Mouse (Mus musculus): ENCODE results near the gene Rpl36al. TPM values are rescaled to one million over a fixed set of nuclear protein-coding genes. Genes with fewer than 3 reads are reported as not detected.

Rpl36al gene
- polyA plus RNA-seq, 1 experiment from 2014 or later, result 542 TPM

DNA sequence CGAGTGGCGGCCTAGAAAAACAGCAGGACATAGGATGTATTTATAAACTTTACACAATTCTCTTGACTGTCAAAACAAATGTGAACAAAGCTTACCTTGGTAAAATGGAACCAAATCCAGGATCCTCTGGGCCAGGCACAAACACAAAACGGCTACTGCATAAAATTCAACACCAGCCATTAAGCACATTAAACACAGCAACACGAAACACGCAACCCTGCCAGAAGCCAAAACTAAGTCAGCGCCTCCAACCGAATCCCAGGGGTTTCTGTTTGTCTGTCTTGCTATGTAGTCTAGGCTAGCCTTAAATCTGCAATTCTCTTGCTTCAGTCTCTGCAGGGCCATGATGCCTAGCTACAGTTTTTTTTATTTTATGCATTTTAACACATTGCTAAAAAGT is 24.0 kb upstream of the Rpl36al start:
- 92% methylated on average over 7 of the region's 7 CpGs for WGBS
- H3K36me3 ChIP-seq, result peaks cover 89% of the 10 kb centered on the region
- H3K27ac ChIP-seq (replicated peaks), result no peak overlapping the region
- peaks cover 5% of the 10 kb centered on the region; the same call in 1 of the 2 replicates for H3K4me1 ChIP-seq
- DNase-seq (ENCODE audit: low spot score), result no peak
- no peak overlapping the region for H3K4me3 ChIP-seq
- H3K27me3 ChIP-seq (ENCODE audit: low read depth, poor library complexity, severe bottlenecking), result no peaks in the 10 kb centered on the region
- H3K9me3 ChIP-seq (replicated peaks), result no peaks in the 10 kb centered on the region

DNA sequence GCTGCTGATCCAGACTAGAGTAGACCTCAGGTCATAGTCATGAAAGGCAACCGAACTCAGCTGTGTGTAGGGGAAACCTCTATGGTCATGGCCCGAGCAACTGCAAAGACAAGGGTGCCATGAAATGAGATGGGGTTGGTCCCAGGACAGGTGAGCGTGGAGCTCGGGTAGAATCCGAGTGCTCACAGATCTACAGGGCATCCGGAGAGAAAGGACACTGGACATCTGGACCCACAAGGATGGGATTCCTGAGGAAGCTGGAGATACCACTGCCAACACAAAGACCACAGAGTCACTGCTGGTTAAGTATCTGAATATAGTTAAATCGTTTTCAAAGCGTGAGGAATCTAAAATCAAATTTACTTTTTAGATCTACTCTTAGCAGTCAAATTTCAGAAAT is 23.5 kb upstream of the Rpl36al start:
- H3K36me3 ChIP-seq, result peaks cover 89% of the 10 kb centered on the region
- H3K27me3 ChIP-seq (ENCODE audit: low read depth, poor library complexity, severe bottlenecking), result no peaks in the 10 kb centered on the region
- peaks cover 5% of the 10 kb centered on the region; the same call in 1 of the 2 replicates for H3K4me1 ChIP-seq
- no peak for DNase-seq (ENCODE audit: low spot score)
- no peak overlapping the region for H3K27ac ChIP-seq (replicated peaks)
- no peak overlapping the region for H3K4me3 ChIP-seq
- no peaks in the 10 kb centered on the region for H3K9me3 ChIP-seq (replicated peaks)
- WGBS, result 94% methylated on average over 8 of the region's 8 CpGs

DNA sequence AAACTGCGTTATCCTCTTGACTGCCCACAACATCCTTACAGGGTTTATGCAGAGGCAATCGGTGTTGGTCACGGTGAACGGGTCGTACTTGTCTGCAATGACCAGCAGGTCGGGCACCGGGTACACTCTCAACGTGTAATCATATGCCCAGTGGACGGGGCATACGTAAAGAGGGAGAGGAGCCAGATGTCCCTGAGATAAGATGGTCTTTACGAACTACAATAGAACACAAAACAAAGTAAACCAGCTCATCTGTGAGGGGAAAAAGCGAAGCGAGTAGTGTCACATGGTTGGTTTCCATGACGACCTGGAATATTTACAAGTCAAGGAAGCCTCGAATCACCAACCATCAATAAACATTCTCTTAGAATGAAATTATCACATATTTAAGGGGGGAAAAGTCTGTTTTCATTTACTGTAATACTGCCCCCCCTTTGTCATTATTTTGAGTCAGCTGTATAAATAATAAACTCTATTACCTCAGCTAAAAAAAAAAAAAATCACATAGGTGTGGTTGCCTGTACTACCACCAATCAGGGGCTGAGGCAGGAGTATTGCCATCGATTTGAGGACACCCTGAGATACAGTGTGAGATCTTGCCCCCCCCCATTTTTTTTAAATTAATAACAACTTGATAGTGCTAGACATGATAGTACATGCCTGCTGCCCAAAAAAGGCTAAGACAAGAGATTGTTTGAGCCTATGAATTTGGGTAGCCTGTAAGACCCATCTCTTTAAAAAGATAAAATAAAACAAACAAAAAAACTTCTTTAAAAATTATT is 20.4 kb upstream of the Rpl36al start, which contains the start of gene Gm49384:
Gene Gm49384 (minus strand): TSS at position 216 of the 782 bp plus-strand sequence.
- Histone ChIP-seq H3K27ac (replicated peaks) (no peak within 1 kb of the TSS), H3K4me3 (no peak within 1 kb of the TSS), H3K4me1 (peaks cover 5% of the 10 kb centered on the region; the same call in 1 of the 2 replicates), H3K36me3 (peaks cover 88% of the 10 kb centered on the region), H3K27me3 (ENCODE audit: low read depth, poor library complexity, severe bottlenecking) (no peaks in the 10 kb centered on the region), H3K9me3 (replicated peaks) (no peaks in the 10 kb centered on the region)
- DNase-seq (ENCODE audit: low spot score), result no peak
- 81% methylated on average over 16 of the region's 16 CpGs for WGBS

DNA sequence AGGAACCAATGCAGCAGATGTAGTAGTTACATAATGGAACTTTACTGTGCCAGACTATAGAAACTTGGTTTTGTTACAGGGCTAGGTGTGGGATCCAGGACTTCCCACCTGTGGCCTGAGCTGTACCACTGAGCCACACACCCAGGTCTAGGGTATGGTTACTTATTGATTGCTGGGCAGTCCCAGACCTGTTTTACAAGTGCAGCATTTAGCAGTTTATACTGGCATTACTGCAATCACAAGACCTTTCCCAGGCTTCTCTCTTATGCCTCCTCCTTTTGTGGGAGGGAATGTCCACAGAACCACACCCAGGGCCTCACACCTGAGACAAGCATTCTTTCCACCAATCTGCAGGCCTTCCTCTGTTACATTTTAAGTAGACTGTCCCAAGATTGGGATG is 15.1 kb upstream of the Rpl36al start:
- DNase-seq (ENCODE audit: low spot score), result no peak
- Histone ChIP-seq H3K27ac (replicated peaks) (no peak overlapping the region), H3K4me3 (peak overlapping the region; percentile 96), H3K36me3 (peaks cover 53% of the 10 kb centered on the region), H3K27me3 (ENCODE audit: low read depth, poor library complexity, severe bottlenecking) (no peaks in the 10 kb centered on the region), H3K4me1 (peaks cover 33% of the 10 kb centered on the region), H3K9me3 (replicated peaks) (no peaks in the 10 kb centered on the region)

DNA sequence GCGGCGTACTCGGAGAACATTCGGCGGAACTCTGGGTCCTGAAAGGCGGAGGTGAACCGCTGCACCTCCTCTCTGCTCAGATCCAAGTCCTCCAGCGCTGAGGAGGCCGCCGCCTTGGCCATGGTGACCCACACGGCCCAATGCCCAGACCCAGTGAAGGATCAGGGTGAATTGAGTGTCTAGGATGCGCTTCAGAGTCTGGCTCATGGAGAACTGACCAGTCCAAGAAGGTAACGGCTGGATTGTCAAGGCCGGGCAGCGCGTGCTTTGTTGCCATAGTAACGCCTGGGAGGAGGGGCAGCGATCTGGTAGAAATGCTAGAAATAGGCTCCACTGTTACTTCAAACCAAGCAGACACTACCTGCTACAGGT is 14.3 kb upstream of the Rpl36al start, which contains the start of gene Dnaaf2:
Gene Dnaaf2 (minus strand): TSS at position 266 of the 372 bp plus-strand sequence.
- WGBS, result under 1% methylated on average over 18 of the region's 18 CpGs
- Histone ChIP-seq H3K4me3 (peak within 1 kb of the TSS; percentile 96), H3K27me3 (ENCODE audit: low read depth, poor library complexity, severe bottlenecking) (no peaks in the 10 kb centered on the region), H3K9me3 (replicated peaks) (no peaks in the 10 kb centered on the region), H3K36me3 (peaks cover 50% of the 10 kb centered on the region), H3K4me1 (peaks cover 31% of the 10 kb centered on the region), H3K27ac (replicated peaks) (peak within 1 kb of the TSS; percentile 92)
- peak; percentile 83 for DNase-seq (ENCODE audit: low spot score)

DNA sequence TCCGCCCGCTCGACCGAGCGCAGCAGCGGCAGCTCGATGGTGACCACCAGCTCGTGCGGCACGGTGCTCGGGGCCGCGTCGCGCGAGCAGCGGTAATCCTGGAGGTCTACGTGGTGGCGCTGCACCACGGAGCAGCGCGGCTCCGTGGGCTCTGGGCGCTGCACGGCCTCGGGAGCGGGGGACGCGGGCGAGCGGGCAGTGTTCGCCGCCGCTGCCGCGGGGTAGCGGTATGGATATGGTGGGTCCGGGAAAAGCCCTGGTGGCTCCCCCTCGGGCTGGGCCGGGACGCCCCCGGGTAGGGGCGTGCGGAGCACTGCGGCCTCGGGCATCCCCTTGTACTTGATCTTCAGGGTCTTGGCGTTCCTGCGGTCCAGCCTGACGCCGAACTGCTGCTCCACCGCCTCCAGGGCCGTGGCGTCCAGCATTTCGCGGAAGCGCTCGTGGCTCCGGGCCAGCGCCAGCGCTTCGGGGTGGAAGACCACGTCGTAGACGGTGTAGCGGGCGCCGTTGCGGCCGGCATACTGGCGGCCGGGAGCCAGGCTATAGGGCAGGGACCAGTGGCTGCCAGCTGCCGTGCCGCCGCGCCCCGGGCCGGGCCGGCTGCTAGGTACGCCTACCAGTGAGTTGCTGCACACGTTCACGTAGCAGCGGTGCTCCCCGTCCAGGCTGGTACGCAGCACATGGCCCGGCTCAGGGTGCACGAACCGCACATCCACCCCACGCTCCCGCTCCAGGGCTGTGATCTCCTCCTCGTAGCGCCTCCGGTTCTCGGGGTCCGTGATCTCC is 13.7 kb upstream of the Rpl36al start:
- Histone ChIP-seq H3K27ac (replicated peaks) (peak overlapping the region; percentile 92), H3K27me3 (ENCODE audit: low read depth, poor library complexity, severe bottlenecking) (no peaks in the 10 kb centered on the region), H3K4me1 (peaks cover 31% of the 10 kb centered on the region), H3K9me3 (replicated peaks) (no peaks in the 10 kb centered on the region), H3K4me3 (peak overlapping the region; percentile 96), H3K36me3 (peaks cover 50% of the 10 kb centered on the region)
- DNase-seq (ENCODE audit: low spot score), result peak; percentile 69
- WGBS, result under 1% methylated on average over 94 of the region's 94 CpGs

DNA sequence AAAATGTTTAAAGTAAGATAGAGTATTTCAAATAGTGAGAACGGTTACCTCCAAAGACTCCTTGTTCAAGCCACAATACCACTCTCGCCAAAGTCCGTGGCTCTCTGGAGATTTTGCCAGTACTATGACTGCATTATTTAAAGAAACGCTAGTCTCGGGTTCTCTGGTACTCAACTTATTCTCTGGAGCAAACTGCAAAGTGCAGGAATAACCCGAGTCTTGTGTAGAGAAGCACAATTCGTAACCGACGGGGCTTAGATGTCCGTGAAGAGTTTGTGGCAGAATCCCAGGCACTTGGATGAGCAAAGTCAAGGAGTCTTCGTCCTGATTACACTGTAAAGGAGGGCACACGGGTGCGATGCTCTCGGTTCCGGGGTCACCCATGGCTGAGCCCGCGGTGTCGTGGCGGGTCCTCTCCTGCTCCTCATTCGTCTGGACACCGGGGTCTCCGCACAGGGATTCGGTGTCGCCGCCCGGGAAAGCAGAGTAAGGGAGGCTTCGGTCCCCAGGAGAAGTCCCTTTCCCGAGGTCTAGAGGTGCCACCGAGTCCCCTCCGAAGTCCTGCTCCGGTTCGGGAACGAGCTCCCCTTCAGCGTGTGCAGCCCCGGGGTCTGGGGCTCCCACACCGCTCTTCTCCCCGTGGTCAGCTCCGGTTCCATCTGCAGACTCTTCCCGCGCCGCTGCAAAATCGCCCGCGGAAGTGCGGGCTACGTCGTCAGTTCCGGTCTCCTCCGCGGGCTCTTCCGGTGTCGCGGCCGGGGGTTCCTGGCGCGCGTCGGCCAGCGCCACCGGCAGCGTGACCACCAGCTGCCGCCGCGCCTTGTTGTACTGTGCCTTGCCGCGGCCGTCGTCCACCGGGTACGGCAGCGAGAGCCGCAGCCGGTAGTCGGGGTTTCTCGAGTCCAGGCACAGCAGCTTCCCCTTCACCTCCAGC is 12.8 kb upstream of the Rpl36al start, which contains the start of gene Gm49383:
Gene Gm49383 (minus strand): TSS at position 661 of the 934 bp plus-strand sequence.
- peak within 1 kb of the TSS; percentile 92 for H3K27ac ChIP-seq (replicated peaks)
- under 1% methylated on average over 75 of the region's 75 CpGs for WGBS
- H3K27me3 ChIP-seq (ENCODE audit: low read depth, poor library complexity, severe bottlenecking), result no peaks in the 10 kb centered on the region
- H3K4me1 ChIP-seq, result peaks cover 31% of the 10 kb centered on the region
- DNase-seq (ENCODE audit: low spot score), result peak; percentile 80
- H3K4me3 ChIP-seq, result peak within 1 kb of the TSS; percentile 96
- no peaks in the 10 kb centered on the region for H3K9me3 ChIP-seq (replicated peaks)
- H3K36me3 ChIP-seq, result peaks cover 50% of the 10 kb centered on the region

DNA sequence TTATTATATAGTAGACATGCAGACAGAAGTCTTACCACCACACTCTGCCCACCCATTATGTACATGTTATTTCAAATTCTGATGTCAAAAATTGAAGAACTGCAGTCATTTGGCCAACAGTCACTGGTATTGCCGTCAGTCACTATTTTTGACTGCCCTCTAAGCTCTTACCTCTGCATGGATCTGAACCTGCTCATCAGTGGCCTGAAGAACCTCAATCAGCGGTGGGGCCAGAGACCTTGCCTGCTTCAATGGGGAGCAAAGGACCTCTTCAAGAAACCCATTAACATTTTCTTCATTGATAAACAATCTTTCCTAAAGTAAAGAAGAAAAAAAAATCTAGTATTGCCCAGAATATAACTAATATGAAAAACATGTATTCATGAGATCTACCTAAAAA is 8.8 kb upstream of the Rpl36al start:
- Histone ChIP-seq H3K27me3 (ENCODE audit: low read depth, poor library complexity, severe bottlenecking) (no peaks in the 10 kb centered on the region), H3K4me1 (peaks cover 16% of the 10 kb centered on the region), H3K4me3 (no peak overlapping the region), H3K27ac (replicated peaks) (no peak overlapping the region), H3K9me3 (replicated peaks) (no peaks in the 10 kb centered on the region; the same call in 1 of the 2 replicates), H3K36me3 (peaks cover 60% of the 10 kb centered on the region)
- no peak for DNase-seq (ENCODE audit: low spot score)
- 93% methylated on average over 2 of the region's 2 CpGs for WGBS

DNA sequence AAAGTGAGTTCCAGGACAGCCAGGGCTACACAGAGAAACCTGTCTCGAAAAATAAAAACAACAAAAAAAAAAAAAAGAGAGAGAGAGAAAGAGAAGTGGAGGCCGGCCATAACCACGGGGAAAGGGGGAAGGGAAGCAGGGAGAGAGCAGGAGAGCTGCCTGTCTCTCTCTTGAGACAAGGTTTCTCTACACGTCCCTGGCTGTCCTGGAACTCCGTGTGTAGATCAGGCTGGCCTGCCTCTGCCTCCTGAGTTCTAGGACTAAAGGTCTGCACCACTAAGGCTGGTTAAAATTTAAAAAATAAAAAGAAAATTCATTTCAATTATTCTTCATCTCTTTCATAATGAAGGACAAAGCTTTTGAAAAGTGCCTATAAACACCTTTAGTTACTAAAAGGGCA is 7.5 kb upstream of the Rpl36al start:
- no peaks in the 10 kb centered on the region; the same call in 1 of the 2 replicates for H3K9me3 ChIP-seq (replicated peaks)
- no peak for DNase-seq (ENCODE audit: low spot score)
- H3K27ac ChIP-seq (replicated peaks), result no peak overlapping the region
- H3K36me3 ChIP-seq, result peaks cover 66% of the 10 kb centered on the region
- peaks cover 23% of the 10 kb centered on the region for H3K4me1 ChIP-seq
- 88% methylated on average over 5 of the region's 5 CpGs for WGBS
- H3K27me3 ChIP-seq (ENCODE audit: low read depth, poor library complexity, severe bottlenecking), result no peaks in the 10 kb centered on the region
- no peak overlapping the region for H3K4me3 ChIP-seq

DNA sequence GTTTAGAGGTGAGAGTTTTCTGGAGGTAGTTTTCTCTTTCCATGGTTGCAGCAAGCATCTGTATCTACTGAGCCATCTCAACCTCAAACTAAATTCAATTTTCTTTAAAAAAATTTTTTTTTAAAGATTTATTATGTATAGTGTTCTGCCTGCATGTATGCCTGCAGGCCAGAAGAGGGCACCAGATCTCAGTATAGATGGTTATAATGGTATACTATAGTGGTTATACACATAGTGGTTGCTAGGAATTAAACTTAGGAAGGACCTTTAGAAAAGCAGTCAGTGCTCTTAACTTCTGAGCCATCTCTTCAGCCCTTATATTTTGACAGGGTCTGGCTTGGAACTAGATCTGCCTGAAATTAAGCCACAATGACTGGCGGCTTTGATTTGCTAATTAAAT is 6.6 kb upstream of the Rpl36al start:
- no peak overlapping the region for H3K27ac ChIP-seq (replicated peaks)
- no peak for DNase-seq (ENCODE audit: low spot score)
- H3K9me3 ChIP-seq (replicated peaks), result no peaks in the 10 kb centered on the region; the same call in 1 of the 2 replicates
- no peaks in the 10 kb centered on the region for H3K27me3 ChIP-seq (ENCODE audit: low read depth, poor library complexity, severe bottlenecking)
- no peak overlapping the region for H3K4me3 ChIP-seq
- 91% methylated on average over 1 of the region's 1 CpGs for WGBS
- H3K36me3 ChIP-seq, result peaks cover 66% of the 10 kb centered on the region
- peaks cover 25% of the 10 kb centered on the region for H3K4me1 ChIP-seq

DNA sequence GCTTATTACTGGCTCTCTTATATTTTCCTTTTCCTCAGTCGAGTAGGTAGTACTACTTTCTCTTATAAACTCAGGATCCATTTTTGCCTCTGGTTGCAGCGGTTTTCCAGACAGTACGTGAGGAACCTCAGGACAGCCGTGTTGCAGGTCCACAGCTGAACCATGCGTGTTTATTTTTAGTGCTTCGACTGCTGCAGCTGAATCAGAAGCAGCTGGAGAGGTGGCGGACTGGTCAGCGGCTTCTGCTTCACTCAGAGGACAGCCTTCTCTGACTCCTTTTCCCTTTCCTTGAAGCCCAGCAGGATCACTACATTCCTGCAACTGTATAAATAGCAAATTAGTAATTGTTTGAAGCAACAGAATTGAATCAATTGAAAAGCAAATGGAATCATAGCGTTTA is 6.2 kb upstream of the Rpl36al start:
- DNase-seq (ENCODE audit: low spot score), result no peak
- WGBS, result 91% methylated on average over 9 of the region's 9 CpGs

More for the DNA sequence above, 6.2 kb upstream of the Rpl36al start:
- H3K4me3 ChIP-seq, result no peak overlapping the region
- no peaks in the 10 kb centered on the region; the same call in 1 of the 2 replicates for H3K9me3 ChIP-seq (replicated peaks)
- no peak overlapping the region for H3K27ac ChIP-seq (replicated peaks)
- peaks cover 66% of the 10 kb centered on the region for H3K36me3 ChIP-seq
- H3K4me1 ChIP-seq, result peaks cover 25% of the 10 kb centered on the region
- no peaks in the 10 kb centered on the region for H3K27me3 ChIP-seq (ENCODE audit: low read depth, poor library complexity, severe bottlenecking)
